Mouse (Mus musculus): Measurements from ENCODE around the gene Zfyve28. TPM values are rescaled to one million over a fixed set of nuclear protein-coding genes. Genes with fewer than 3 reads are reported as not detected.

Zfyve28 gene
- total RNA-seq, 2 experiments from 2014 or later, result 26.4 to 26.6 TPM

DNA sequence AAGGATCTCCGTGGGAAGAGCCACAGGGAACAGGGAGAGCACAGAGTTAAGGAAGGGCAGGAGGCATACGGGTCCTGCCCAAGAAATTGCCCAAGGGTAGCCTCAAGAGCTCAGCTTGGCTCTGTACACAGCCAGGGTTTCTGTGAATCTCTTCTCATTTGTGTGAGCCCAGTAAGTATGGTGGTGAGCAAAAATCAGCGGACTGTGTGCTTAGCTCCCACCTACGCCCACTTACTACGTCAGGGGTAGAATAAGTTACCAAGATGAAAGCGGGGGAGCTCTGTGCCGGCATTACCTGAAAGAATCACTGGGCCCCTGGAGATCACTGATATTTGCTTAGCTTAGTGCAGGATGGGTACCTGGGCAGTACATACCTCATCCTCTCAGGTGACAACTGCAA is 72.2 kb downstream of the Zfyve28 start:
- DNase-seq (ENCODE audit: low spot score in 2 of 2), result no peak

DNA sequence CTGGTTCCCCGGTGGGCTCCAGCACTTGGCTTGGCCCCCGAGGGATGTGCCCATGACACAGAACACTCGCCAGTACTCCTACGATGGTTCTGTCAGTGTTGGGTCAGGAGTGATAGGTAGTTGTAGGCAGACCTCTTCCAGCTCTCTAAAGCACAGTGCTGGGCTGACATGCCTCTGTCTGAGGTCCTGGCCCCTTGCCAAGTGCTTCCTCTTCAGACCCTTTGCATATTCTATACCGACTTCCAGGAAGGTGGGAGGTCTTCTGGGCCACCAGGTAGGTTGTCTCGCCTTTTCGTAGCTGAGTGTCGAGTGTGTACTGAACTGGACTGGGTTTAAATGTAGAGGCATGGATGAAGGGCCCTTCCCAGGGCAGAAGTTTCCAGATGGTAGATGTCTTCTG is 74.6 kb downstream of the Zfyve28 start:
- no peak for DNase-seq (ENCODE audit: low spot score in 2 of 2)

DNA sequence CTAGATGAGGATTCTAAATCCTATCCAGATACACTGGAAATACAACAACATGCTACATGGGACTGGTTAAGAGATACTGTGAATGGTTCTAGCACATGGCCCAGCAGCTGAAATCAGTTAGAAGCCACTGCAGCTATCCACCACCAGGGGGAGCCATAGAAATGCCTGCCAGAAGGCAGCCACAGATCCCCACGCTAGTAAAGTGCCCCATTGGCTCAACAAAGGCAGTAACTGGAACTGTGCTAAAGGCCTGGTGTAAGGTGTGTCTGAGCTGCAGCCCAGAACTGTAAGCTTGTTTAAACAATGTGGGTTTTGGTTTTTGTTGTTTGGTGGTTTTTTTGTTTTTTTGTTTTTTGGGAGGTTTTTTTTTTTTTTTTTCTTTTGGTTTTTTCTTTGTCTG is 78.0 kb downstream of the Zfyve28 start:
- peak; percentile 64 to 83 for DNase-seq (ENCODE audit: low spot score in 2 of 2)

GRCm38 (mm10) chr5:34207503-34207902 is 80.7 kb downstream of the Zfyve28 start:
- DNase-seq (ENCODE audit: low spot score in 2 of 2), result no peak

GRCm38 (mm10) chr5:34205788-34206187 is 82.5 kb downstream of the Zfyve28 start:
- no peak for DNase-seq (ENCODE audit: low spot score in 2 of 2)

- DNase-seq (ENCODE audit: low spot score in 2 of 2), result no peak
Observed at GRCm38 (mm10) chr5:34204911-34205310, 83.3 kb downstream of the Zfyve28 start.

GRCm38 (mm10) chr5:34202006-34202405 is 86.2 kb downstream of the Zfyve28 start:
- DNase-seq (ENCODE audit: low spot score in 2 of 2), result no peak

GRCm38 (mm10) chr5:34201396-34201795 is 86.9 kb downstream of the Zfyve28 start:
- DNase-seq (ENCODE audit: low spot score in 2 of 2), result no peak

DNA sequence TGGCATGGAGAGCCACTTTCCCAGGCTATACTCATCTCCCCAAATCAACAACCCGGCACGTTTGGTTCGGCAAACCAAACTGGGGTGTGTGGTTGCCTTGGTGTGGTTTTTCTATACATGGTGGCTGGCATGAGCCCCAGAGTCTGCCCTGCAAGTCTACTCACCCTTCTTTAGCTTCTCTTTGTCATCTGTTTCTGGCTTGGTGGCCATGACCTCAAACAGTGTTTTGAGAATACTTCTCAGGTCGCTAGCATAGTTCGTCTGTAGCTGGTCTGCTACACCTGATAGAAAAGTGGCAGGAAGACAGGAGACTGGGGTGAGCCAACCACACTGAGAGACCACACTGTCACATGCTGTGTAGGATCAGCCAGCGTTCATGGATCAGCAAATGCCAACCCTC is 89.6 kb downstream of the Zfyve28 start:
- no peak for DNase-seq (ENCODE audit: low spot score in 2 of 2)

GRCm38 (mm10) chr5:34197243-34197642 is 91.0 kb downstream of the Zfyve28 start:
- DNase-seq (ENCODE audit: low spot score in 2 of 2), result no peak

GRCm38 (mm10) chr5:34196423-34196822 is 91.8 kb downstream of the Zfyve28 start:
- DNase-seq (ENCODE audit: low spot score in 2 of 2), result no peak

DNA sequence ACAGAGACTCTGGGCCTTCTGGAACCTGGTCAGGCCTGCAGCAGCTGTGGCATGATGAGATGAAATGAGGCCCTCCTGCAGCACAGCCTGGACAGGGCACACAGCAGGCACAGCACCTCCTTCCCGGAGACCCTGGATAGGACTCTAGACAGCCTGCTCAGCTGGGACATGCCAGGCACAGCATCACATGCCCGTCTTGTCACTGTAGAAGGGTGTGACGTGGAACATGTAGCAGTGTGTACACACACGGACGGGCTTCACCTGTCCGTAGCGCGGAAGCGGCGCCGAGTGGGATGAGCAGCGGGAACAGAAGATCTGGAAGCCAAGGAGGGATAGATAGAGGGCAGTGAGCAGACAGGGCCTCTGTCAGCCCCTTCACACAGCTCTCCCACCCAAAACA is 92.5 kb downstream of the Zfyve28 start:
- no peak for DNase-seq (ENCODE audit: low spot score in 2 of 2)

DNA sequence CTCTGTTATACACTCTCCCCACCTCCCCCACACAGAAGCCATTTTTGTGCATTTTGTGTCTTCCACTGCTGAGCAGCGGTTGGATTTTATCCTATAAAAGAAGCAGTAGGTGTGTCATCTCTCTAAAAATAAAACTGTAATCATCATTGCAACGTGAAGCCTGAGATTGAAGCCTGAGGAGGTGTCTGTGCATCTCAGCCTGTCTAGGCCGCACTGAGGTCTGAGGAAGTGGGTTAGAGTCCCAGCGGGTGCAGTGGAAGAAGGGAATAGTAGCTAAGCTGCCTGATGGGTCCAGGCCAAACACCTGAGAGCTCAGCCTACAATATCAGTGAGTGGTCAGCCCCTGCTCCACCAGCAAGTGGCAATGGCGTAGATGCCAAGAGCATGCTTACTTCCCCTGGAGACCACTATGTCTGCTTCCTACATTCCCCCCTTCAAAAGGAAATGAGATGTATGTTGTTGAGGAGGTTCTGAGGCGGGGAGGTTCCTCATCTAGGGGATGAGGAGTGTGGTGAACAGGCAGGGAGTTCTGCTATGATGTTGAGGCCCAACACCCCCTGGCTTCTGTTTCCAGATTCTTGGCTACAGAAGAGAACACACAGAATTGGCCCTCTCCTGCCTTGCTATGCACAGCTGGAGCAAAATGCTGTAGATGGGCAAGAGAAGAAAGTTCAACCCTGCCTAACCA is 93.1 kb downstream of the Zfyve28 start:
- DNase-seq (ENCODE audit: low spot score in 2 of 2), result no peak

GRCm38 (mm10) chr5:34194426-34194825 is 93.8 kb downstream of the Zfyve28 start:
- no peak for DNase-seq (ENCODE audit: low spot score in 2 of 2)

DNA sequence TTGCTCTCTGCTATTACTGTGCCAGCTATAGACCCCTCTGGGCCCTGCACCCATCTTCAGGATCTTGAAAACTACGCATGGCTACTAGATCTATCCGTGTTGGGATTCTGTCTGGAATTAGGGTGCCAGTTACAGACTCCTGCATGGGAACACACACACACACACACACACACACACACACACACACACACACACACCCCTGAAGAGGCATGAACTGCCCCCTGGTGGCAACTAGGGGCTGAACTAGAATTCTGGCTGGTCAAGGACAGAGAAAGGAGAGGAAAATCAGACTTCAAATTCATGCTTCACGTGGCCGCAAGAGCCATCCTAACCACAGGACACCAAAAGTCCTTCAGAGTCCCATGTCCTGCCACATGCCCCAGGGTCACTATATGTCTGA is 96.4 kb downstream of the Zfyve28 start:
- DNase-seq (ENCODE audit: low spot score in 2 of 2), result no peak

- no peak for DNase-seq (ENCODE audit: low spot score in 2 of 2)
Observed at GRCm38 (mm10) chr5:34191021-34191420, 97.2 kb downstream of the Zfyve28 start.

DNA sequence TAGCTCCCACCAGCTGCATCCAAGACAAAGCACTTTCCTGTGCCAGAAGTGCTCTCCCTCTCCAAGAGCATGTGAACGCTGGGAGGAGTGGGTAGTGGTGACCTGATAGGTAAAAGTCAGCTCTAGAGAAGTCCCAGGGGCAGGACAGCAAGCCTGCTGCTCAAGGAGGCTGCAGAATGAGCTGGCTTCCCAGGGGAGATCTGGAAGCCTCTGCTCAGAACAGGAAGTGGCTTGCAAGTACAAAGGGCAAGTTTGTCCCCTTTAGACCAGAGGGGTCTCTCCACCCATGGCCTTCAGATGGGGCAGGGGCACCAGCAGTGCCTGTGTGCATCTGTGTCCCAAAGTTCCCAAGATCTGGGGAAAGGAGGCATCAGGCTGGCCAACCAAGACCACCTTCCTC is 98.7 kb downstream of the Zfyve28 start:
- no peak for DNase-seq (ENCODE audit: low spot score in 2 of 2)

DNA sequence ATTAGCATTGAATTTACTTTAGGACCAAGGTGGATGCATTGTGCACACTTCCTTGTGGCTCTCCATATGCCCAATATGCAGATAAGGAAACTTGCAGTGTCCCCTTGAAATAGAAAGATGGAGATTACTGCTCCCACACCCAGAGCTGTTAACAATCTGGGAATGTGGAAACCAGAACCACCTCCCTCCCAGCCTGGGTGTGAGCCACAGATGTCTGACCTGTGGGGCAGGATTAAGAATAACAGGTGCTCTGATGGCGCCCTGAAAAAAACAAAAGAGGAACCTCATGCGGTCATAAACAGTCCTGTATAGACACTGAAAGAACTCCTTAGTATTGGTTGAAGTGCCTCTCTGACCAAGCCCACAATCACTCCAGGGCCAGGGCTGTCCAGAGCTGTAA is 99.4 kb downstream of the Zfyve28 start:
- no peak for DNase-seq (ENCODE audit: low spot score in 2 of 2)

GRCm38 (mm10) chr5:34187601-34188316 is 100.5 kb downstream of the Zfyve28 start, which contains the start of gene Mxd4:
Gene Mxd4 (minus strand): TSS chr5:34187720.
- DNase-seq (ENCODE audit: low spot score in 2 of 2), result peak; percentile 99 to 100

DNA sequence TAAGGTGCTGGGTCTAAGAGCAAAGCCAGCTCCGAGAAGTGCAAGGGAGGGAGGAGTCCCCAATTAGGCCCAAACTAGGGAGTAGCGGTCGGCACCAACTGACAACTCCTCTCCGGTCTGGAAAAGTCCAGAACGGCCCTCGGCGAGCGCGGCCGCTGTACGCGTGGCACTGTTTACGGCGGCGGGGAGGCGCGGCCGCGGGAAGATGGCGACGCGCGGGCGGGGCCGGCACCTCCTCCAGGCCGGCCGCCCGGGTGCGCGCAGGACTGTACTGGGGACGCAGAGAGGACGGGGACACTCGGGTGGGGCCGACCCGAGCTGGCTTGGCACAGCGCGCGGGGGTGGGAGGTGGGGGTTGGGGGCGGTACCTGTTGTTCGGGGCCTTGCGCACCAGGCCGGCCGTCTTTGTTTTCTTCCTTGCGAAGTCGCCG is 101.3 kb downstream of the Zfyve28 start:
- DNase-seq (ENCODE audit: low spot score in 2 of 2), result no peak

DNA sequence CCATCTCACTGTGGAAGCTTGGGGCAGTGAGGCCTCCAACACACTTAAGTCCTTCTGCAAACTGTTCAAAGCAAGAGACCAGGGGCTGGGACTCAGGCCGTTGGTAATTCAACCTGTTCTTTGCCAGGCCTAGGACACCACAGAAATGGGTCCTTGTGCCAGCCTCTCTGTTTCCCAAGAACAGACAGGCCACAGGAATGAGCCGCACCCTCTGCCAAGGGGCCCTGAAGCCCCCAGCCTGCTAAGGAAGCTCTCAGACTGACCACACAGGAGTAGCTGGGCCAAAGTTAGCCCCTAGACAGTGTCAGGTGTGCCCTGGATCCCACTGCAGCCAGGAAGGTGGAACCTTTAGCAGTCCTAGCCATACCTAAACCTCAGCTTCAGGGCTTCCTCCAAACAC is 101.9 kb downstream of the Zfyve28 start:
- no peak for DNase-seq (ENCODE audit: low spot score in 2 of 2)

DNA sequence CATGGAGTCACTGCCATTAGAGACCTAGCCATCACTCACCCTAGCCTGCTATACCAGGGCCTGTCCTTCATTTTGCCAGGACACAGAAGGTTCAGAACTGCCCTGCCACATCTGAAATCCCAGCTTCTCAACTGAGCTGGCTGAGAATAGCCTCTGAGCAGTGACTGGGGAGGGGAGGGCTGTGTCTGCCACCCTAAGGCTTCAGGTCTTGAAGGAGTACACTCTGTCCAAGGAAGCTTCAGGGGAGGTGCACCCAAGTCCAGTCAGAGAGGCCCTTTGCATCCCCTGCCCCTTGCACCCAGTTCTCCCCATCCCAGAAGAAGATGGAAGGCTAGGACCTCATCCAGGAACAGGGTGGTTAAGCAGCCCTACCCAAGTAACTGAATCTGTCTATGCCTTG is 102.5 kb downstream of the Zfyve28 start:
- no peak for DNase-seq (ENCODE audit: low spot score in 2 of 2)

DNA sequence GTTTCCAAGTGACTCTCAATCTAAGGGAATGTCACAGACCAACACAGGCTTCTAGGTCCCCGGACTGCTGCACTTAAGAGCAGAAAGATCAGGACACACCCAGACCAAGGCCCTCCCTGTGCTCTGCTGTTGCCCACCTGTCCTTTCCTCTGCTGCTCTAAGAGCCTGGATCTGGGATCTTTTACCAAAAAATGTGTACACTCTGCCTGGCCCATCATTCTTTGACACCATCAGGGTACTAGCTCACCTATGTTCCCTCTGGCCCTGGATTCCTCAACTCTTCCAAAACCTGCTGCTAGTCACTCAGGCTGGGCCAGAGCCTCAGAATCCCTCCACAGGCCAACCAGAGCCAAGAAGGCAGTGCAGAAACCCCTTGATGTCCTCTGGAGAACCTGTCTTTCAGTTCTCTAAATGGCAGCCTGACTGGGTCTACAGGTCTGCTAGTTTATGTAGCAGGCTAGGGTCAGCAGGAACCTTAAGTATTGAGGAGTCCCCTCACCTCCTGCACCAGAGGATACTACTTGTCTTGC is 103.1 kb downstream of the Zfyve28 start:
- DNase-seq (ENCODE audit: low spot score in 2 of 2), result no peak
